Mouse (Mus musculus): Measurements from ENCODE around the gene Nat8f3.
"Not testable (repeated sequence)": the region's sequence is repeated elsewhere in the genome, so short reads cannot be mapped to it uniquely, and the experiment has no call there.

The Nat8f3 gene

GRCm38 (mm10) chr6:85765532-85765931 is at the start of gene Nat8f3:
TSS of gene Nat8f3 (minus strand) at chr6:85765754.
- DNase-seq: not testable (repeated sequence)

GRCm38 (mm10) chr6:85813339-85813738 is 47.8 kb upstream of the Nat8f3 start:
- DNase-seq: no peak

DNA sequence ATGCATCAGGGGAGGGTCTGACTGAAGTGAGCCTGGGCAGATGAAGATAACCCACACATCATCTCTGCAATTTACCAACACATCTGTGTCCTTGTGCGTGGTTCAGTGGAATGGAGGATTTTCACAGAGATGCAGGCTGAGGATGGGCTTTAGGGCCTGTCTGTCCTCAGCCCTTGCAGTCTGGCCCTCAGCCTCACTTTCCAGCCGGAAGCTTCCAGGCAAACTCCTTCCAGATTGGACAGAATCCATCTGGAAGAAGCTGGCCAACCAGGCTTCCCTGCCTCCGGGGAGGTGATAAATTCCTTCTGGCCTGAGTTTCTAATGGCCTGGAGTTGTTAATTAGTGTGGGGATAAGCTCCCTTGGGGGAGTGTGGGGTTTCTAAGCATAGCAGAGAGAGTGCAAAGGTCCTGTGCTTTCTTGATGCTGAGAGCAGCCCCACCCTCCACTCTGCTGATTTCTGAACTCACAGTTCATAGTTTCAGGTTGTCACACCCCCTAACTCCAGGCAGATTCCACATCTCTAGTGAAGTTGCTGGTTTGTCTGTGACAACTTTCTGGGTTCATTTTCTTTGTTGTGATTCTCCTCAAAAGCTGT is 45.5 kb upstream of the Nat8f3 start:
- DNase-seq: not testable (repeated sequence)

- not testable (repeated sequence) for DNase-seq
These were observed 45.0 kb upstream of the Nat8f3 start for GRCm38 (mm10) chr6:85810514-85810913.

DNA sequence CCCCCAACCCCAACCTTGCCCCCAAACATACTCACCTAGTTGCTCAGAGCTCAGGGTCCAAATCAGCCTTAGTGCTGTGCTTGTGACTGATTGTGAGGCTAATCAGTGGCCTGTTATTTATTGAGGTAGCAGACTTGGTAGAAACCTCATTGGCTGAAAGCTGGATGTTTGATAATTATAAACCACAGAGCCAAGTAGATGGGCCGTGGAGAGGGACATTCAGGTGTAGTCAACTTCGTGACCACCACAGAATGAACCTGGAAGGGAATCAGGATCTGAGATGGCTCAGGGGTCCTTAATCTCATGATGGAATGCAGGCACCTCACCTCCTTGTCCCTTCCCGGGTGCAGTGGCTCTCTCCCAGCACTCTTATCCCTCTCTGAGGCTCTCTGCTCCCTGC is 44.2 kb upstream of the Nat8f3 start:
- not testable (repeated sequence) for DNase-seq

DNA sequence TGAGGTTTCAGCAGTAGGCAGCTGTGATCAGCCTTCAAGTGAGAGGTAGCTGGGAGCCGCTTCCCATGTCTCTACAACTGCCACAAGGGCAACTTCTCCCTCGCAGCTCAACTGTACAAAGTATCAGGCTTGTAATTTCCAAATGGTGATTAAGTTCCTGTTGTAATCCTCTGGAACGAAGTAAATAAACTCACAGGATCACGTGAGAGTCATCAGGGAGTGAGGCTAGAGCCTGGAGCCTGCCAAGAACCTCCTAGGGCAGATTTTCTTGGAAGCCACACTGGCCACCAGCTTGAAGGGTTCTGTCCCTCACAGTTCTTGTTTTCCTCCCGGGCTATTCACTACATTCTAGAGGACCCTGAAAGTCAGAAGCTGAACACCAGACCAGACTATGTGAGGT is 37.6 kb upstream of the Nat8f3 start:
- not testable (repeated sequence) for DNase-seq

DNA sequence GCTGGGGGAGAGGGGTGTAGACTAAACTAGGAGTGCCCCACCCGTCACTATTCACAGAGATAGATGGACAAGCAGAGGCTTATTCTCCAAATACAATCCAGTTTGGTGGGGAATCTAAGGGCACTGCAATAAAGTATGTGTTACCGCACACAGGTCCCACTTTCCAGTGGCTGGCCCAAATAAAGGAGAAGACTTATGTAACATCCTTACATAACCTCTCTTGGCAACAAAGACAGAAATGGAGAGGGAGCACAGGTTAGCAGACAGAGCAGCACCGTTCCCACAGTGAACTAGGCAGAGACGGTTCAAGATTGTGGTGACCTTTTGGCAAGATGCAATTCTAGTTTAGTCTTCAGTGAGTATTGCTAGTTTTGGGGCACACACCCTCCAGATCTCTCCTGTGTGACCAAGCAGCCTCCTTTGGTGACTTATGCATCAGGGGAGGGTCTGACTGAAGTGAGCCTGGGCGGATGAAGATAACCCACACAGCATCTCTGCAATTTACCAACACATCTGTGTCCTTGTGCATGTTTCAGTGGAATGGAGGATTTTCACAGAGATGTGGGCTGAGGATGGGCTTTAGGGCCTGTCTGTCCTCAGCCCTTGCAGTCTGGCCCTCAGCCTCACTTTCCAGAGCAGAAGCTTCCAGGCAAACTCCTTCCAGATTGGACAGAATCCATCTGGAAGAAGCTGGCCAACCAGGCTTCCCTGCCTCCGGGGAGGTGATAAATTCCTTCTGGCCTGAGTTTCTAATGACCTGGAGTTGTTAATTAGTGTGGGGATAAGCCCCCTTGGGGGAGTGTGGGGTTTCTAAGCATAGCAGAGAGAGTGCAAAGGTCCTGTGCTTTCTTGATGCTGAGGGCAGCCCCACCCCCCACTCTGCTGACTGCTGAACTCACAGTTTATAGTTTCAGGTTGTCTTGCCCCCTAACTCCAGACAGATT is 2.2 kb downstream of the Nat8f3 start:
- not testable (repeated sequence) for DNase-seq

GRCm38 (mm10) chr6:85762678-85763077 is 2.9 kb downstream of the Nat8f3 start:
- DNase-seq: not testable (repeated sequence)

- not testable (repeated sequence) for DNase-seq
These were observed 9.8 kb downstream of the Nat8f3 start for GRCm38 (mm10) chr6:85755705-85756249.

DNA sequence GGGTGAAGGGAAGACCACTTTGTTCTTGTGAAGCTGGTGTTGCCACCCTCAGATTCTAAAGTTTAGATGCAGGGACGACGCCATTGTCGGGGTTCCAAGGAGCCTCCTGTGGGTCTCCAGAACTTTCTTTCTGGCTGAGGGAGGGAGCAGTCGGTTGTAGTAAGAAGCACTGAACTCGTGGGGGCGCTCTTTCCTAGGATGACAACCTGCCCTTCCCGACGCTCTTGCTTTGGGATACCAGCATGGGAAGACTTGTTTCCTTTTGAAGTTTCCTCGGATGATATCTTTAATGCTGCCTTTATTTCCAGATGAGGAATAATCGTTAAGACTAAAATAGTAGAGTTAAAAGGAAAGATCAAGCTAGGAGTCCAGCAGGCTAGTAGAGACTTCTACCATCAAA is 52.4 kb downstream of the Nat8f3 start, which contains the start of gene Nat8f7:
Gene Nat8f7, minus strand, starts transcription at position 101 of the 400 bp plus-strand sequence.
- DNase-seq: not testable (repeated sequence)

GRCm38 (mm10) chr6:85709607-85710006 is 55.9 kb downstream of the Nat8f3 start:
- DNase-seq: not testable (repeated sequence)

DNA sequence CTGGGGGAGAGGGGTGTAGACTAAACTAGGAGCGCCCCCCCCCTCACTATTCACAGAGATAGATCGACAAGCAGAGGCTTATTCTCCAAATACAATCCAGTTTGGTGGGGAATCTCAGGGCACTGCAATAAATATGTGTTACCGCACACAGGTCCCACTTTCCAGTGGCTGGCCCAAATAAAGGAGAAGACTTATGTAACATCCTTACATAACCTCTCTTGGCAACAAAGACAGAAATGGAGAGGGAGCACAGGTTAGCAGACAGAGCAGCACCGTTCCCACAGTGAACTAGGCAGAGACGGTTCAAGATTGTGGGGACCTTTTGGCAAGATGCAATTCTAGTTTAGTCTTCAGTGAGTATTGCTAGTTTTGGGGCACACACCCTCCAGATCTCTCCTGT is 56.3 kb downstream of the Nat8f3 start:
- not testable (repeated sequence) for DNase-seq

- DNase-seq: not testable (repeated sequence)
These were observed 63.6 kb downstream of the Nat8f3 start for GRCm38 (mm10) chr6:85701943-85702342.
